Mouse (Mus musculus): Measurements from ENCODE around the gene Dlx5.

DNA sequence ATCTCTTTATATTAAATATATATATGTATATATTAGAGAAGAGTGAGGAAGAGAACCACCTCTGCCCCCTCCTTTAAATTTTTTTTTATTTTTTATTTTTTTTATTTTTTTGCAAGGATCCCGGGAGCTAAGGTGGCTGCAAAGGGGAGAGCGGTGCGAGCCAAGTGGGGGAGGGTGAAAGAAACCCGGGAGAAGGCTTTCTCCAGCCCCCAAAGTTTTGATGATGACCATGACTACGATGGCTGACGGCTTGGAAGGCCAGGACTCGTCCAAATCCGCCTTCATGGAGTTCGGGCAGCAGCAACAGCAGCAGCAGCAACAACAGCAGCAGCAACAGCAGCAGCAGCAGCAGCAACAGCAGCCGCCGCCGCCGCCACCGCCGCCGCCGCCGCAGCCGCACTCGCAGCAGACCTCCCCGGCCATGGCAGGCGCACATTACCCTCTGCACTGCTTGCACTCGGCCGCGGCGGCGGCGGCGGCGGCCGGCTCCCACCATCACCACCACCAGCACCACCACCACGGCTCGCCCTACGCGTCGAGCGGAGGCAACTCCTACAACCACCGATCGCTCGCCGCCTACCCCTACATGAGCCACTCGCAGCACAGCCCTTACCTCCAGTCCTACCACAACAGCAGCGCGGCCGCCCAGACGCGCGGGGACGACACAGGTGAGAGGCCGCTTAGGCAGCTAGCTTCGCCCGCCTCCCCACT lies 18.6 kb downstream of the Dlx5 start, which contains the start of gene Dlx6:
- TF ChIP-seq CTCF (conservative IDR thresholded peaks at IDR 0.05; ENCODE audit: insufficient read depth, insufficient read length, low read depth, low read length): no peak
- no peak for TF ChIP-seq POLR2A (IDR thresholded peaks at IDR 0.05; ENCODE audit: low read depth, low read length)

Data from kidney, adult 2 months (tissue).